8 mouse cellular contexts compared by ENCODE assay signal in the genomic region with DNA sequence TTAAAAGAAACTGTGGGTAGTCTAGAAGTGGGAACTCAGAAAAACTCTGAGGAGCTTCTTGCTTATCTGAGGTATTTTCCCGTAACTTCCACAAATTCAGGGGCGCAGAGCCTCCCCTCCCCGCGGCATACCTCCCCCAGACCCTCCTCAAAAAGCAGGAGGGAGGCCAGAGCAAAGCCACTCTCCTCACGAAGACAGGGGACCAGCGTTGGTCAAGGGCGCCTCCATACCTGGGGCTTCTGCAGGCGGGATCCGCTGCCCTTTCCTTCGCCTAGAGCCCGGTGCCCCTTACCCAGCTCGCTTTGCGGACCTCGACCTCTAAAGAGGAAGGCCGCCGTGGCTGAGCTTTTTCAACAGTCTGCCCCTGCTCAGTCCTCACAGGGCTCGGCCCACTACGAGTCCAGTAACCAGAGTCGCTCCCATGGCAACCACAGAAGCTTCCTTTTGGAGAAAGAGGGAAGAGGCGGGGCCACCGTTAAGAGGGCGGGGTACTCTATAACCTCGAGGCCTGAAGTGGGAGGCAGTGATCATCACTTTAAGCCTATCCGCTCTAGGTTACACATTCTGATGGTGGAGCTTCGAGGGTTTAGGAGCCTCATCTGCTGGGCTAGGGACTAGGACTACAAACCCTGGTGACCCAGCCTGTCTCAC. TPM values are rescaled to one million over a fixed set of nuclear protein-coding genes. Genes with fewer than 3 reads are reported as not detected.
DNase-seq lines count a peak whose midpoint lies in the region; ATAC-seq lines count a peak whose summit lies in the region.

Gene Lrrc34 (minus strand): TSS at position 430 of the 651 bp plus-strand sequence.

- no peak within 1 kb of the TSS for H3K27ac ChIP-seq in forebrain, embryonic 13.5 days
- no peak within 1 kb of the TSS for H3K27ac ChIP-seq in hindbrain, embryonic 15.5 days (replicated peaks)
- H3K27ac ChIP-seq in midbrain, embryonic 15.5 days = no peak within 1 kb of the TSS

- no peaks in the 10 kb centered on the region for H3K36me3 ChIP-seq in forebrain, embryonic 13.5 days (ENCODE audit: poor library complexity, severe bottlenecking)
- H3K36me3 ChIP-seq in hindbrain, embryonic 15.5 days = no peaks in the 10 kb centered on the region
- no peaks in the 10 kb centered on the region for H3K36me3 ChIP-seq in midbrain, embryonic 15.5 days (replicated peaks)

- H3K4me3 ChIP-seq in forebrain, embryonic 13.5 days = peak within 1 kb of the TSS; percentile 31
- peak within 1 kb of the TSS; percentile 36 for H3K4me3 ChIP-seq in hindbrain, embryonic 15.5 days
- H3K4me3 ChIP-seq in midbrain, embryonic 15.5 days = peak within 1 kb of the TSS; percentile 34

- peaks cover 40% of the 10 kb centered on the region for H3K27me3 ChIP-seq in forebrain, embryonic 13.5 days
- H3K27me3 ChIP-seq in hindbrain, embryonic 15.5 days = peaks cover 23% of the 10 kb centered on the region
- peaks cover 20% of the 10 kb centered on the region for H3K27me3 ChIP-seq in midbrain, embryonic 15.5 days (replicated peaks)

- H3K9ac ChIP-seq in forebrain, embryonic 13.5 days = peak within 1 kb of the TSS; percentile 39; the same call in 1 of the 2 replicates
- peak within 1 kb of the TSS; percentile 46 for H3K9ac ChIP-seq in hindbrain, embryonic 15.5 days
- H3K9ac ChIP-seq in midbrain, embryonic 15.5 days = peak within 1 kb of the TSS; percentile 41; the same call in 1 of the 2 replicates

- peaks cover 18% of the 10 kb centered on the region for H3K4me1 ChIP-seq in forebrain, embryonic 13.5 days
- peaks cover 20% of the 10 kb centered on the region for H3K4me1 ChIP-seq in hindbrain, embryonic 15.5 days (replicated peaks)
- H3K4me1 ChIP-seq in midbrain, embryonic 15.5 days = peaks cover 14% of the 10 kb centered on the region

- no peaks in the 10 kb centered on the region for H3K9me3 ChIP-seq in forebrain, embryonic 13.5 days (replicated peaks)
- no peaks in the 10 kb centered on the region for H3K9me3 ChIP-seq in hindbrain, embryonic 15.5 days
- no peaks in the 10 kb centered on the region for H3K9me3 ChIP-seq in midbrain, embryonic 15.5 days

- under 1% methylated on average over 24 of the region's 25 CpGs for WGBS in forebrain, embryonic 13.5 days
- 2% methylated on average over 25 of the region's 25 CpGs for WGBS in hindbrain, embryonic 15.5 days
- WGBS in midbrain, embryonic 15.5 days = 3% methylated on average over 25 of the region's 25 CpGs

- peak; percentile 90 for ATAC-seq in forebrain, embryonic 13.5 days
- ATAC-seq in hindbrain, embryonic 15.5 days (ENCODE audit: low FRiP score, low read depth) = peak; percentile 84
- ATAC-seq in midbrain, embryonic 15.5 days (replicated peaks) = peak; percentile 76
- no peak for ATAC-seq in activated CD4-positive, CD25-positive, alpha-beta regulatory T cell, adult 4 months

- H3K4me2 ChIP-seq in forebrain, embryonic 13.5 days = peak within 1 kb of the TSS; percentile 66
- peak within 1 kb of the TSS; percentile 63 for H3K4me2 ChIP-seq in hindbrain, embryonic 15.5 days
- peak within 1 kb of the TSS; percentile 66 for H3K4me2 ChIP-seq in midbrain, embryonic 15.5 days

- peak; percentile 9 to 46 for DNase-seq in adrenal gland, adult (ENCODE audit: inconsistent age in 2 of 2, low spot score in 1 of 2)
- DNase-seq in adrenal gland, adult 18-20 months (ENCODE audit: low spot score in 2 of 2) = no peak
- DNase-seq in Muller cell, postnatal 12 days (ENCODE audit: inconsistent ontology term) = peak; percentile 49
- peak; percentile 64 for DNase-seq in liver

RNA-seq across cellular contexts. Expression of gene Lrrc34, which starts in this region (rescaled TPM):
- not detected for total RNA-seq in adrenal gland, adult 18-20 months (2021)
- polyA plus RNA-seq in forebrain, embryonic 13.5 days (2015; fragmentation: Nextera tagmentation; extraction: Ambion mirVana) = 1.0 and 1.5 TPM in 2 replicates
- 1.3 and 1.4 TPM in 2 replicates for polyA plus RNA-seq in hindbrain, embryonic 15.5 days (2015; fragmentation: Nextera tagmentation; extraction: Ambion mirVana)
- 0.87 and 1.4 TPM in 2 replicates for polyA plus RNA-seq in midbrain, embryonic 15.5 days (2015; fragmentation: Nextera tagmentation; extraction: Ambion mirVana)
- polyA plus RNA-seq in activated CD4-positive, CD25-positive, alpha-beta regulatory T cell, adult 4 months (2017; shearing (Covaris generic)) = under 1 TPM in 1 of 2 experiments, not detected in 1; 0.24 TPM

Comparison
In these comparisons a context has a peak if more than half of its experiments do, and no peak if none do; other contexts are left out.
1. DNase-seq: peak in adrenal gland, adult (2 of 2), Muller cell, postnatal 12 days (single experiment) and liver (single experiment); none in adrenal gland, adult 18-20 months (0 of 2).
2. Peak in every context shown above with its lines, with median percentiles within 50 percentile points of each other: H3K4me2 ChIP-seq, H3K4me3 ChIP-seq and H3K9ac ChIP-seq.